Mouse (Mus musculus): ENCODE measurements around the gene Rbpjl. TPM values are rescaled to one million over a fixed set of nuclear protein-coding genes. Genes with fewer than 3 reads are reported as not detected.

Gene Rbpjl
- polyA plus RNA-seq, 1 experiment from 2014 or later: 1.3 TPM

GRCm38 (mm10) chr2:164421306-164421705 is 18.4 kb downstream of the Rbpjl start:
- ATAC-seq (ENCODE audit: insufficient number of reproducible peaks, low FRiP score, low TSS enrichment, low read depth): no peak
- Histone ChIP-seq H3K27ac (peak overlapping the region; percentile 57; the same call in 1 of the 2 replicates), H3K9ac (no peak overlapping the region), H3K4me3 (no peak overlapping the region), H3K9me3 (no peaks in the 10 kb centered on the region), H3K27me3 (no peaks in the 10 kb centered on the region), H3K4me2 (no peak overlapping the region), H3K36me3 (peaks cover 25% of the 10 kb centered on the region), H3K4me1 (peaks cover 13% of the 10 kb centered on the region; the same call in 1 of the 2 replicates)
- 78% methylated on average over 7 of the region's 7 CpGs for WGBS

DNA sequence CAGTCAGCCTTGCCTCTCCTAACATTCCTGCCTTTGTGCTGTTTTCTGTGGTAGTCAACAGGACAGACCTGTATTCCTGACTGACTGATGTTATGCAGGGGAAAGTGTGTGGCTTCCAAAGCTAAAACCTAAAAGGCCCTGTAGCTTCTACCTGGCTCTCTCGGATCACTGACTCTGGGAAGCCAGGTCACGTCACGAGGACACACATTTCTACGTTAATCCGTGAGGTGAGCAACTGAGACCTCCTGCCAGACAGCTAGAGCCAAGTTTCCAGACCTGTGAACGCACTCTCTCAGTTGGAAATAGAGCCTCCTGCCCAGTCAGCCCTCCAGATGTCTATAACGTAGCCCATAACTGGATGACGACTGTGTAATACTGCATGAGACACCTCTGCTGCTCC is 19.0 kb downstream of the Rbpjl start:
- peak overlapping the region; percentile 57 for H3K27ac ChIP-seq
- no peak for ATAC-seq (ENCODE audit: insufficient number of reproducible peaks, low FRiP score, low TSS enrichment, low read depth)
- WGBS: 47% methylated on average over 8 of the region's 8 CpGs
- no peaks in the 10 kb centered on the region; the same call in 1 of the 2 replicates for H3K27me3 ChIP-seq
- H3K4me3 ChIP-seq: no peak overlapping the region
- H3K4me1 ChIP-seq: peaks cover 13% of the 10 kb centered on the region; the same call in 1 of the 2 replicates
- peaks cover 32% of the 10 kb centered on the region for H3K36me3 ChIP-seq
- no peak overlapping the region for H3K4me2 ChIP-seq
- H3K9me3 ChIP-seq: no peaks in the 10 kb centered on the region
- H3K9ac ChIP-seq: no peak overlapping the region

DNA sequence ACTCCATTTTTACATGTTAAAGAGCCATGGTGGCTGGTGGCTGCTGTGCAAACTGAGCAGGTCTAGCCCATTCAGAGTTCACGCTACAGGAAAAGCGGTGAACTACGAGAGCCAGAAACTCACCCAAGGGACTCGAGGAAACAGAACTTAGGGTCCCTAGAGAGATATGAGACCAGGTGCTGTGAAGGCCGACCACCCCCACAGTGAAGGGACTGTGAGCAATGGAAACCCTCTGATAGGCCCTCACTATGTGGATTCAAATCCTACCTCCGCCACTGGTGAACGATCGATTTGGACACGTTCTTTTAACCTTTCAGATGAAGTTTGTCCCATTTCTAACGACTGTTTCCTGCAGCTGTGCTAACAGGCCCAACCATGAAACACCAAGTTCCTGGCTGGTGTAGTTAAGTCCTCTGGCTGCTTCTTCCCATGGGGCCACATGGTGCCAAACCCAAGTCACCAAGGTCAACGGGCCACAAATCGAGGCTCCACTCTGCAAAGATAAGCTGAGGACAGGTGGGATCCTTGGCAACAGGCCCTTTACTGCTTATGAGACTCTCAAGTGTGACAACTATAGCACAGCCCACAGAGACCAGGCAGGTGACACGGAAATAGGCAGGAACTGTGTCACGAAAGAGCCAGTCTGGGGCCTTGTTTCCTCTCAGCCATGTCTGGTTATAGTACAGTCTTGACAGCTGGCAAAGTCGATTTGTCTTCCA is 19.9 kb downstream of the Rbpjl start:
- no peak overlapping the region for H3K4me3 ChIP-seq
- peak overlapping the region; percentile 57; the same call in 1 of the 2 replicates for H3K27ac ChIP-seq
- no peak for ATAC-seq (ENCODE audit: insufficient number of reproducible peaks, low FRiP score, low TSS enrichment, low read depth)
- no peak overlapping the region for H3K4me2 ChIP-seq
- peaks cover 13% of the 10 kb centered on the region; the same call in 1 of the 2 replicates for H3K4me1 ChIP-seq
- no peaks in the 10 kb centered on the region; the same call in 1 of the 2 replicates for H3K27me3 ChIP-seq
- no peak overlapping the region for H3K9ac ChIP-seq
- 82% methylated on average over 15 of the region's 15 CpGs for WGBS
- H3K36me3 ChIP-seq: peaks cover 41% of the 10 kb centered on the region
- no peaks in the 10 kb centered on the region for H3K9me3 ChIP-seq

DNA sequence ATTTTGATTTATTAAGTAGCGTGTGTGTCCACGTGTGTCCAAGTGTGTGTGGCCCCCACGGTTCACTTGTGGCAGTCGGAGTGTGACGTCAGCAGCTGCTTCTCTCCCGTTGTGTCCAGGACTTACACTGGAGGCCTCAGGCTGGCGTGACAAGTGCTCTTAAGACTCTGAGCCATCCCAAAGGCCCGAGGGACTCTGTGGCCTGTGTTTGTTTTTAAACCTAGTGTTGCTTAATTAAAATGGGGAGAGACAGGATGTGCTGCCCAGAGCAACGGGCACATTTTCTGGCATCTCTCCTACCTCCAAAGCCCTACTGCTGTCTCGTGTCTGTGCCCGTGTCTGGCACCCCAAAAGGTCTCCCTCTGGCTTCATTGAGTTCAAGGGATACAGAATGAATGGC is 20.5 kb downstream of the Rbpjl start:
- no peak for ATAC-seq (ENCODE audit: insufficient number of reproducible peaks, low FRiP score, low TSS enrichment, low read depth)
- WGBS: 90% methylated on average over 11 of the region's 11 CpGs
- no peak overlapping the region for H3K4me3 ChIP-seq

GRCm38 (mm10) chr2:164424406-164424805 is 21.5 kb downstream of the Rbpjl start:
- 93% methylated on average over 8 of the region's 8 CpGs for WGBS
- Histone ChIP-seq H3K4me2 (no peak overlapping the region), H3K27ac (no peak overlapping the region), H3K9me3 (no peaks in the 10 kb centered on the region), H3K27me3 (no peaks in the 10 kb centered on the region; the same call in 1 of the 2 replicates), H3K36me3 (peaks cover 56% of the 10 kb centered on the region), H3K4me3 (no peak overlapping the region), H3K9ac (no peak overlapping the region), H3K4me1 (peaks cover 13% of the 10 kb centered on the region; the same call in 1 of the 2 replicates)
- ATAC-seq (ENCODE audit: insufficient number of reproducible peaks, low FRiP score, low TSS enrichment, low read depth): no peak

More for the DNA sequence above, 20.5 kb downstream of the Rbpjl start:
- H3K9ac ChIP-seq: no peak overlapping the region
- no peak overlapping the region for H3K27ac ChIP-seq
- peaks cover 47% of the 10 kb centered on the region for H3K36me3 ChIP-seq
- H3K9me3 ChIP-seq: no peaks in the 10 kb centered on the region
- no peaks in the 10 kb centered on the region; the same call in 1 of the 2 replicates for H3K27me3 ChIP-seq
- no peak overlapping the region for H3K4me2 ChIP-seq
- peaks cover 13% of the 10 kb centered on the region; the same call in 1 of the 2 replicates for H3K4me1 ChIP-seq

DNA sequence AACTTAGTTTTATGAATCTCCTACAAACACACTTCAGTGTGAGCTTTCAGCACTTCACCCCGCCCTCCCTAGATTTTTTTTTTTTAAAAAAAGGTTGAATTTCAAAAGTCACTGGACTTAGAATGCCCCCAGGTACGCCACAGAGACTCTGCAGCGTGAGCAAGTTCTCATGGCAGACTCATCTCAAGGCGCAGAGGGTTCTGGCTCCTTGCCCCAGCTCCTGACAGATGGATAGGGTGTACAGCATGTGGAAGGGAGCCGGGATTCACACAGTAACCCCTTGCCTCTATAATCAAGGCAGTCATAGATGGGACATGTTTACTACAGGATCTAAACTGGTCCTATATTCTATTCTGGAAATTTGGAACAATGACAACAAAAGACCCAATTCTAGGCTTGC is 22.5 kb downstream of the Rbpjl start:
- Histone ChIP-seq H3K4me1 (peaks cover 13% of the 10 kb centered on the region; the same call in 1 of the 2 replicates), H3K27ac (no peak overlapping the region), H3K36me3 (peaks cover 60% of the 10 kb centered on the region), H3K9ac (no peak overlapping the region), H3K4me3 (no peak overlapping the region), H3K9me3 (no peaks in the 10 kb centered on the region), H3K27me3 (no peaks in the 10 kb centered on the region; the same call in 1 of the 2 replicates), H3K4me2 (no peak overlapping the region)
- no peak for ATAC-seq (ENCODE audit: insufficient number of reproducible peaks, low FRiP score, low TSS enrichment, low read depth)
- WGBS: 62% methylated on average over 5 of the region's 5 CpGs

DNA sequence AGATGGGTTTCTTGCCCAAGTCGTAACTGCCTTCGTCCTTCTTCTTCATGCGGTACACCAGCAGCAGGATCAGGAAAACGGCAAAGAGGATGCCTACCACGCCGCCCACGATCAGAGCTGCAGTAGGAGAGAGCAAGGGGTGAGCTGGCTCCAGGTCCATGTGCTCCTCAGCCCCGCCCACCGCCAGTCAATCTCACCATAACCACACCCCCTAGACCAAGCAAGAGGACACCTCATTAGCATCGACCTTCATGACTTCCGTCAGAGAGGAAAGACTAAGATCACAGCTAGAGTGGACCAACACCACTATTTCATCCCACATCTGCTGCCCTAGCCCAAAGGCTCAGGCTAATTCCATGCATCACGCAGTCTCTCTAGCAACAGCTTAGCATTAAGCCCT is 23.2 kb downstream of the Rbpjl start:
- Histone ChIP-seq H3K4me2 (no peak overlapping the region), H3K4me3 (no peak overlapping the region), H3K9me3 (no peaks in the 10 kb centered on the region), H3K36me3 (peaks cover 60% of the 10 kb centered on the region), H3K4me1 (peaks cover 21% of the 10 kb centered on the region), H3K27me3 (no peaks in the 10 kb centered on the region; the same call in 1 of the 2 replicates), H3K27ac (no peak overlapping the region), H3K9ac (no peak overlapping the region)
- 35% methylated on average over 12 of the region's 12 CpGs for WGBS
- no peak for ATAC-seq (ENCODE audit: insufficient number of reproducible peaks, low FRiP score, low TSS enrichment, low read depth)

DNA sequence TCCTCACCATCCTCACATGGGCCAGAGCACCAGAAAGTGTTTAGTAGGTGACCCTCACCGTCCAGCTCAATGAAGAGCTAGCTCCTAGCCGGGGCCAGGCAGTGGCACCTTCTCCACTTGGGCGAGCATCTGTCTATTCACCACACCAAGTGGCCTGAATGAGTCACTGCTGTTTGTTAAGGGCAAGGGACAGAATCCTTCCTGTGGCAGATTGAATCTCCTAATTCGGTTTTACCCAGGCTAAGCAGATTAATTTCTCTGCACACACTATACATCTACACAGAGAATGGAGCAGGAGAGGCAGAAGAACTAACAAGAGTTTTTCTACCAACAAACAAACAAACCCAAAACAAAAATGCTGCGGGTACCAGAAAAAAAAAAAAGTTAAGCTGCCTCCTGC is 24.0 kb downstream of the Rbpjl start:
- no peak overlapping the region for H3K4me2 ChIP-seq
- ATAC-seq (ENCODE audit: insufficient number of reproducible peaks, low FRiP score, low TSS enrichment, low read depth): no peak
- peaks cover 27% of the 10 kb centered on the region for H3K4me1 ChIP-seq
- 88% methylated on average over 5 of the region's 5 CpGs for WGBS
- H3K27me3 ChIP-seq: no peaks in the 10 kb centered on the region; the same call in 1 of the 2 replicates
- H3K27ac ChIP-seq: no peak overlapping the region
- H3K4me3 ChIP-seq: no peak overlapping the region
- no peaks in the 10 kb centered on the region for H3K9me3 ChIP-seq
- H3K9ac ChIP-seq: no peak overlapping the region
- H3K36me3 ChIP-seq: peaks cover 60% of the 10 kb centered on the region

DNA sequence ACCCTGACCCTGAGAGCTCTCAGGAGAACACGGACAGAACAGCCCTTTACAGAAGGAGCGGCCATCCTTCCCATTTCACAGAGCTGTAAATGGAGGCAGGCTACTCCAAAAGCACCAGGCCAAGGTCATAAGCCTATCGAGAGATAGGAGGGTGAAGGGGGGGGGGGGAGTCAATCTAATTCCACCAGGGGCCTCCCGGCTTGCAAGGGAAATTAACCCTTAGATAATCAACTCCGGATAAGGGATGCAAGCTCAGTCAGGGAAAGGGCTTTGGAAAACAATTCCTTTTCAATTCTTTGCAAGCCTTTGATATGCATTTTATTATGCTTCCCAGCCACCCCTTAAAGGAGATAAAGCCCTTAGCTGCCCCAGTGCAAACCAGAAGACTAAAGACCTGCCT is 25.5 kb downstream of the Rbpjl start:
- peaks cover 57% of the 10 kb centered on the region for H3K36me3 ChIP-seq
- WGBS: 43% methylated on average over 5 of the region's 5 CpGs

GRCm38 (mm10) chr2:164429881-164430615 is 27.1 kb downstream of the Rbpjl start:
- Histone ChIP-seq H3K9me3 (no peaks in the 10 kb centered on the region), H3K4me1 (peaks cover 47% of the 10 kb centered on the region), H3K4me3 (no peak overlapping the region), H3K9ac (no peak overlapping the region), H3K36me3 (peaks cover 45% of the 10 kb centered on the region), H3K4me2 (no peak overlapping the region), H3K27ac (peak overlapping the region; percentile 2; the same call in 1 of the 2 replicates), H3K27me3 (no peaks in the 10 kb centered on the region; the same call in 1 of the 2 replicates)
- no peak for ATAC-seq (ENCODE audit: insufficient number of reproducible peaks, low FRiP score, low TSS enrichment, low read depth)
- WGBS: 49% methylated on average over 15 of the region's 15 CpGs

More for the DNA sequence above, 25.5 kb downstream of the Rbpjl start:
- Histone ChIP-seq H3K9me3 (no peaks in the 10 kb centered on the region), H3K9ac (no peak overlapping the region), H3K4me3 (no peak overlapping the region), H3K4me2 (no peak overlapping the region), H3K4me1 (peaks cover 31% of the 10 kb centered on the region), H3K27ac (no peak overlapping the region), H3K27me3 (no peaks in the 10 kb centered on the region; the same call in 1 of the 2 replicates)
- ATAC-seq (ENCODE audit: insufficient number of reproducible peaks, low FRiP score, low TSS enrichment, low read depth): no peak

GRCm38 (mm10) chr2:164430697-164431096 is 27.8 kb downstream of the Rbpjl start:
- Histone ChIP-seq H3K9me3 (no peaks in the 10 kb centered on the region), H3K4me3 (no peak overlapping the region), H3K4me2 (no peak overlapping the region), H3K27ac (peak overlapping the region; percentile 2), H3K4me1 (peaks cover 53% of the 10 kb centered on the region), H3K36me3 (peaks cover 41% of the 10 kb centered on the region), H3K27me3 (no peaks in the 10 kb centered on the region; the same call in 1 of the 2 replicates), H3K9ac (no peak overlapping the region)
- WGBS: 20% methylated on average over 7 of the region's 7 CpGs
- ATAC-seq (ENCODE audit: insufficient number of reproducible peaks, low FRiP score, low TSS enrichment, low read depth): no peak
